Comparison of ENCODE assay signal across 17 mouse cellular contexts in genomic region chr4:134865340-134865739, GRCm38 (mm10). TPM values are rescaled to one million over a fixed set of nuclear protein-coding genes. Genes with fewer than 3 reads are reported as not detected.
A peak's percentile ranks its signal among the peaks of the same experiment; 100 is the strongest.
DNase-seq lines count a peak whose midpoint lies in the region; ATAC-seq lines count a peak whose summit lies in the region.
"Had no signal": no experiment of that assay in that cellular context is flagged by ENCODE, and none has a peak within 500 bp of the region (broad histone marks: within the 10 kb centered on the region; RNA-seq: fewer than 3 reads in every experiment).

No protein-coding gene starts in this region.

- H3K27ac ChIP-seq in heart, embryonic 11.5 days (ENCODE audit: low read depth, low read length): peak overlapping the region; percentile 77
- H3K27ac ChIP-seq: embryonic facial prominence, embryonic 10.5 days; forebrain, embryonic 15.5 days; macrophage had no signal

- 64% methylated on average over 6 of the region's 6 CpGs for WGBS in heart, embryonic 11.5 days (ENCODE audit: insufficient replicate concordance)

- no peaks in the 10 kb centered on the region for H3K36me3 ChIP-seq in heart, embryonic 11.5 days (ENCODE audit: control insufficient read depth, insufficient read depth, low read length)
- H3K36me3 ChIP-seq: embryonic facial prominence, embryonic 10.5 days; forebrain, embryonic 15.5 days had no signal

- peak overlapping the region; percentile 36 for H3K4me3 ChIP-seq in heart, embryonic 11.5 days (ENCODE audit: low read depth, low read length)
- H3K4me3 ChIP-seq: forebrain, embryonic 15.5 days had no signal

- H3K27me3 ChIP-seq in heart, embryonic 11.5 days (ENCODE audit: control insufficient read depth, insufficient read depth, low read length): peaks cover 8% of the 10 kb centered on the region

- H3K9me3 ChIP-seq in heart, embryonic 11.5 days (replicated peaks; ENCODE audit: control insufficient read depth, low read length): no peaks in the 10 kb centered on the region
- H3K9me3 ChIP-seq: embryonic facial prominence, embryonic 10.5 days; forebrain, embryonic 15.5 days had no signal

- H3K4me2 ChIP-seq in heart, embryonic 11.5 days: peak overlapping the region; percentile 44
- H3K4me2 ChIP-seq: forebrain, embryonic 15.5 days had no signal

- DNase-seq in heart, adult 8-10 months (ENCODE audit: low spot score): no peak
- peak; percentile 72 for DNase-seq in MEL-GATA-1-ER (ENCODE audit: extremely low read depth, low read depth)
- DNase-seq in liver: peak; percentile 93
- peak; percentile 59 to 73 for DNase-seq in spleen, postnatal 10 days (ENCODE audit: low spot score in 2 of 2)
- no peak for DNase-seq in lung, postnatal 36 days
- DNase-seq in thymus, postnatal 14 days: no peak
- DNase-seq: cerebellum, adult 9-10 months; gastrocnemius, postnatal 10 days; kidney, postnatal 14 days; right cerebral cortex, adult 18-20 months had no signal

- H3K4me1 ChIP-seq in heart, embryonic 11.5 days (ENCODE audit: control insufficient read depth, insufficient read depth, low read length): peaks cover 18% of the 10 kb centered on the region
- H3K4me1 ChIP-seq: forebrain, embryonic 15.5 days had no signal

- H3K9ac ChIP-seq in heart, embryonic 11.5 days (ENCODE audit: low read depth, low read length): peak overlapping the region; percentile 64; the same call in 1 of the 2 replicates
- H3K9ac ChIP-seq: forebrain, embryonic 15.5 days had no signal

- peak; percentile 67 for ATAC-seq in heart, embryonic 11.5 days (replicated peaks; ENCODE audit: insufficient number of reproducible peaks, low FRiP score, low TSS enrichment)
- ATAC-seq in cerebellum, adult (ENCODE audit: insufficient number of reproducible peaks, low FRiP score, low TSS enrichment): no peak
- ATAC-seq: forebrain, embryonic 15.5 days had no signal

RNA-seq across cellular contexts. Expression of gene Rhd, which starts 1.0 kb away (rescaled TPM):
- polyA plus RNA-seq in heart, embryonic 11.5 days (2014; fragmentation: Nextera tagmentation; extraction: Ambion mirVana): 54.0 and 68.6 TPM in 2 replicates
- 10 to 100 TPM in 1 of 4 experiments, 1 to 10 TPM in 3; 8.4 to 10.2 (median 8.5) TPM for total RNA-seq in heart, adult 8-10 months (2022)
- total RNA-seq: layer of hippocampus, postnatal 14 days; neutrophil, adult 5-6 weeks had no signal
- polyA plus RNA-seq: macrophage had no signal

RNA-seq across cellular contexts. Expression of gene Maco1, which starts 12.2 kb away (rescaled TPM):
- 20.7 and 22.6 TPM in 2 replicates for polyA plus RNA-seq in heart, embryonic 11.5 days (2014; fragmentation: Nextera tagmentation; extraction: Ambion mirVana)
- total RNA-seq in heart, adult 8-10 months (2022): 10 to 100 TPM; 21.1 to 25.0 (median 23.2) TPM

RNA-seq across cellular contexts. Expression of gene Tmem50a, which starts 49.5 kb away (rescaled TPM):
- polyA plus RNA-seq in heart, embryonic 11.5 days (2014; fragmentation: Nextera tagmentation; extraction: Ambion mirVana): 149 and 150 TPM in 2 replicates
- 10 to 100 TPM; 63.0 to 64.1 (median 63.5) TPM for total RNA-seq in heart, adult 8-10 months (2022)

RNA-seq across cellular contexts. Expression of gene Rsrp1, which starts 58.1 kb away (rescaled TPM):
- 331 and 353 TPM in 2 replicates for polyA plus RNA-seq in heart, embryonic 11.5 days (2014; fragmentation: Nextera tagmentation; extraction: Ambion mirVana)
- total RNA-seq in heart, adult 8-10 months (2022): 100 to 1,000 TPM in 3 of 4 experiments, 10 to 100 TPM in 1; 97.1 to 165 (median 123) TPM

Comparison
In these comparisons a context has a peak if more than half of its experiments do, and no peak if none do; other contexts are left out.
1. DNase-seq: peak in MEL-GATA-1-ER (single experiment), liver (single experiment) and spleen, postnatal 10 days (2 of 2); none in heart, adult 8-10 months (single experiment), lung, postnatal 36 days (single experiment) and thymus, postnatal 14 days (single experiment).